Mouse (Mus musculus): ENCODE measurements at regions not wholly inside any gene's neighbourhood (a gene's known extent, or its start where the extent isn't known, plus 50 kb on each side); places are given as distances from the start of the nearest gene placed in this dataset.

DNA sequence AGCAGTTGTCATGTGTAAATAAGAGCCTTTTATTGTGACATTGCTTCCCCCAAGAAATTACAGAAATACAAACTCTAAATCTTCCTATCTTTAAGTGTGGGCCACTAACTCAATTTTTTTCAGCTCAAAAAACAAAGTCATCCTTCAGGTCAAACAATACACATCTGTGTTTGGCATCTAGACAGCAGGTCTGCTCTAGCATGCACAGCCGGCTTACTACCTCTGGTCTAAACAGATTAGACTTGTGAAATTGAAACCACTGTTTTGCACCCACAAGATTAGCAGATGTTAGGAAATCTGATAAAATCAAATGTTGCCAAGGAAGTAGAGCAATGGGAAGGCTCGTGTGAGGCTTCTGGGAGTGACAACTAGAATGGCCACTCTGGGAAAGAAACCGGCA, 195.5 kb upstream of the Il12b start:
- DNase-seq (ENCODE audit: low spot score): no peak
- H3K9ac ChIP-seq (ENCODE audit: low read depth, low read length): no peak overlapping the region
- H3K27ac ChIP-seq (ENCODE audit: low read depth, low read length): no peak overlapping the region
- no peak overlapping the region for H3K4me3 ChIP-seq (ENCODE audit: low read depth, low read length)
- H3K9me3 ChIP-seq (ENCODE audit: control insufficient read depth, low read length): no peaks in the 10 kb centered on the region
- H3K4me1 ChIP-seq (replicated peaks; ENCODE audit: control insufficient read depth, insufficient read depth, low read length): no peaks in the 10 kb centered on the region
- ATAC-seq (ENCODE audit: low FRiP score): no peak
- no peaks in the 10 kb centered on the region for H3K27me3 ChIP-seq (ENCODE audit: control insufficient read depth, insufficient read depth, low read length)
- H3K4me2 ChIP-seq (replicated peaks; ENCODE audit: low read depth, low read length): no peak overlapping the region
- 79% methylated on average over 3 of the region's 3 CpGs for WGBS
- no peaks in the 10 kb centered on the region; the same call in 1 of the 2 replicates for H3K36me3 ChIP-seq (ENCODE audit: control insufficient read depth, insufficient read depth, low read length)

DNA sequence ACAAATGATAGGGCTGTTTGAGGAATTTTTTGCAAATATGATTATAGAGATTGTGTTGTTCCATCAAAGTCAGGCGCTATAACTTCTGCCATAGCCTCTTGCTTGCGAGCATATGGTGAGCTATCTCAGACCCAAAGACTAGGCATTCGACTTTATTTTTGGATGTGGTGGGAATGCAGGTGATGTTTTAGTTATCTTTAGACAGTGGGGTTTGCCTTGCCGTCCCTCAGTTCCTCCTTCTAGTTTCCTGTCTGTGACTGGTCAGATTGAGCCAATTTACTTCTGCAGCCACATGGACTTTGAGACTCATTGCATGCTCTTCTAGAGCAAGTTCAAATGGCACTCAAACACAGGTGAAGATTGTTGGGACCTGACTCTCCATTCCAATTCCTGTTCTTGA, 193.0 kb upstream of the Il12b start:
- ATAC-seq (ENCODE audit: low FRiP score): no peak
- DNase-seq (ENCODE audit: low spot score): no peak
- no peaks in the 10 kb centered on the region for H3K36me3 ChIP-seq (ENCODE audit: control insufficient read depth, insufficient read depth, low read length)
- no peaks in the 10 kb centered on the region for H3K27me3 ChIP-seq (ENCODE audit: control insufficient read depth, insufficient read depth, low read length)
- H3K4me1 ChIP-seq (replicated peaks; ENCODE audit: control insufficient read depth, insufficient read depth, low read length): no peaks in the 10 kb centered on the region
- H3K4me2 ChIP-seq (replicated peaks; ENCODE audit: low read depth, low read length): no peak overlapping the region
- H3K27ac ChIP-seq (ENCODE audit: low read depth, low read length): no peak overlapping the region
- WGBS: 92% methylated on average over 4 of the region's 4 CpGs
- no peak overlapping the region for H3K4me3 ChIP-seq (ENCODE audit: low read depth, low read length)
- no peaks in the 10 kb centered on the region for H3K9me3 ChIP-seq (ENCODE audit: control insufficient read depth, low read length)
- H3K9ac ChIP-seq (ENCODE audit: low read depth, low read length): no peak overlapping the region

- no peaks in the 10 kb centered on the region for H3K27me3 ChIP-seq (ENCODE audit: control insufficient read depth, insufficient read depth, low read length)
- no peak overlapping the region for H3K4me2 ChIP-seq (replicated peaks; ENCODE audit: low read depth, low read length)
- WGBS: 58% methylated on average over 9 of the region's 9 CpGs
- H3K4me3 ChIP-seq (ENCODE audit: low read depth, low read length): no peak overlapping the region
- no peak overlapping the region for H3K9ac ChIP-seq (ENCODE audit: low read depth, low read length)
- ATAC-seq (ENCODE audit: low FRiP score) (0 out of 2 replicates have a peak, but pooled peaks have one; percentile 35), DNase-seq (ENCODE audit: low spot score) (peak; percentile 51)
- H3K36me3 ChIP-seq (ENCODE audit: control insufficient read depth, insufficient read depth, low read length): no peaks in the 10 kb centered on the region
- H3K9me3 ChIP-seq (ENCODE audit: control insufficient read depth, low read length): no peaks in the 10 kb centered on the region
- H3K4me1 ChIP-seq (replicated peaks; ENCODE audit: control insufficient read depth, insufficient read depth, low read length): no peaks in the 10 kb centered on the region
- H3K27ac ChIP-seq (ENCODE audit: low read depth, low read length): no peak overlapping the region
Observed at GRCm38 (mm10) chr11:44211871-44212441, 187.9 kb upstream of the Il12b start.

GRCm38 (mm10) chr11:44214095-44214494, 185.8 kb upstream of the Il12b start:
- no peaks in the 10 kb centered on the region for H3K36me3 ChIP-seq (ENCODE audit: control insufficient read depth, insufficient read depth, low read length)
- H3K4me2 ChIP-seq (replicated peaks; ENCODE audit: low read depth, low read length): no peak overlapping the region
- H3K4me3 ChIP-seq (ENCODE audit: low read depth, low read length): no peak overlapping the region
- no peak overlapping the region for H3K27ac ChIP-seq (ENCODE audit: low read depth, low read length)
- H3K9me3 ChIP-seq (ENCODE audit: control insufficient read depth, low read length): no peaks in the 10 kb centered on the region
- no peaks in the 10 kb centered on the region for H3K4me1 ChIP-seq (replicated peaks; ENCODE audit: control insufficient read depth, insufficient read depth, low read length)
- no peak overlapping the region for H3K9ac ChIP-seq (ENCODE audit: low read depth, low read length)
- ATAC-seq (ENCODE audit: low FRiP score) (no peak), DNase-seq (ENCODE audit: low spot score) (no peak)
- no peaks in the 10 kb centered on the region for H3K27me3 ChIP-seq (ENCODE audit: control insufficient read depth, insufficient read depth, low read length)

DNA sequence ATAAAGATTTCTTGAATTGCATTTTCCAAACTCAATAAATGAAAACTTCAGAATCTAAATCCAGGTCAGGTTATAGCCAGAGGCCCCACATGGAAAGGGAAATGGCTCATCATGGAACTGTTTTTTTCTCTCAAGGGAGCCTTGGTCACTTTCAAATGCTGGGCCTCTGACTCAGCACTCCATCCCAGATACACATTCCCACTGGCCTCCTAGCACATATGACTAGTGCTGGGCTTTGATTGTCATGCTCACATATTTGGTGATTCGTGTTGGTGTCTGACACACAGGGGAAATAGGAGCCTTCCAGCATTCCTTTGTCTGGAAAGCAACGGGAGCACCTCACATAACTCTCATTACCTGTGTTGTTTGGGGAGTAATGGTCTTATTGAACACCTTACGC, 183.5 kb upstream of the Il12b start:
- WGBS: 91% methylated on average over 3 of the region's 3 CpGs
- DNase-seq (ENCODE audit: low spot score) (no peak), ATAC-seq (ENCODE audit: low FRiP score) (no peak)
- Histone ChIP-seq H3K27me3 (ENCODE audit: control insufficient read depth, insufficient read depth, low read length) (no peaks in the 10 kb centered on the region), H3K9ac (ENCODE audit: low read depth, low read length) (no peak overlapping the region), H3K4me1 (replicated peaks; ENCODE audit: control insufficient read depth, insufficient read depth, low read length) (no peaks in the 10 kb centered on the region), H3K4me3 (ENCODE audit: low read depth, low read length) (no peak overlapping the region), H3K4me2 (replicated peaks; ENCODE audit: low read depth, low read length) (no peak overlapping the region), H3K36me3 (ENCODE audit: control insufficient read depth, insufficient read depth, low read length) (no peaks in the 10 kb centered on the region), H3K9me3 (ENCODE audit: control insufficient read depth, low read length) (no peaks in the 10 kb centered on the region), H3K27ac (ENCODE audit: low read depth, low read length) (no peak overlapping the region)

- no peak for ATAC-seq (ENCODE audit: low FRiP score)
- Histone ChIP-seq H3K4me2 (replicated peaks; ENCODE audit: low read depth, low read length) (no peak overlapping the region), H3K9ac (ENCODE audit: low read depth, low read length) (no peak overlapping the region), H3K4me3 (ENCODE audit: low read depth, low read length) (no peak overlapping the region), H3K27me3 (ENCODE audit: control insufficient read depth, insufficient read depth, low read length) (no peaks in the 10 kb centered on the region), H3K9me3 (ENCODE audit: control insufficient read depth, low read length) (no peaks in the 10 kb centered on the region), H3K27ac (ENCODE audit: low read depth, low read length) (no peak overlapping the region), H3K36me3 (ENCODE audit: control insufficient read depth, insufficient read depth, low read length) (no peaks in the 10 kb centered on the region), H3K4me1 (replicated peaks; ENCODE audit: control insufficient read depth, insufficient read depth, low read length) (no peaks in the 10 kb centered on the region)
- 60% methylated on average over 3 of the region's 3 CpGs for WGBS
- DNase-seq (ENCODE audit: low spot score): no peak
Observed at GRCm38 (mm10) chr11:44219971-44220370, 179.9 kb upstream of the Il12b start.

DNA sequence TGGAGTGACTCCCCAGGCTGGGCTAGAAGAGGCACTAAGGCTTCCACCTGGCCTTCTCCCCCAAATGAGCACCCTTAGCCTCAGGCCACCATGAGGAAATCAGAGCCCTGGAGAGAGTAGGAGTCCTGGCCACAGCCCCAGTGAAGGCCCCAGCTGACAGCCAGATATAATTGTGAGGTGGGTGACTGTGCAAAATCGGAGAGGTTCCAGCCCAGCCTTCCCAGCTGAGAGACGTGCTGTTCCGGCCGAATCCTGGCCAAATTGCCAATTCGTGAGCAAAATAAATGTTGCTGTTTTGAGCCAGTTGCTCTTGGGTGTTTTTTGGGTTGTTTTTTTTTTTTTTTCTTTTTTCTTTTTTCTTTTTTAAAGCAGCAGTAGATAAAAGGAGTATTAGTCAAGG, 169.9 kb upstream of the Il12b start:
- Histone ChIP-seq H3K9ac (ENCODE audit: low read depth, low read length) (no peak overlapping the region), H3K27ac (ENCODE audit: low read depth, low read length) (no peak overlapping the region), H3K4me1 (replicated peaks; ENCODE audit: control insufficient read depth, insufficient read depth, low read length) (no peaks in the 10 kb centered on the region), H3K36me3 (ENCODE audit: control insufficient read depth, insufficient read depth, low read length) (no peaks in the 10 kb centered on the region), H3K4me3 (ENCODE audit: low read depth, low read length) (no peak overlapping the region), H3K9me3 (ENCODE audit: control insufficient read depth, low read length) (no peaks in the 10 kb centered on the region), H3K4me2 (replicated peaks; ENCODE audit: low read depth, low read length) (no peak overlapping the region), H3K27me3 (ENCODE audit: control insufficient read depth, insufficient read depth, low read length) (no peaks in the 10 kb centered on the region)
- no peak for DNase-seq (ENCODE audit: low spot score)
- 90% methylated on average over 5 of the region's 5 CpGs for WGBS
- no peak for ATAC-seq (ENCODE audit: low FRiP score)

- Histone ChIP-seq H3K9ac (ENCODE audit: low read depth, low read length) (no peak overlapping the region), H3K9me3 (ENCODE audit: control insufficient read depth, low read length) (no peaks in the 10 kb centered on the region), H3K4me1 (replicated peaks; ENCODE audit: control insufficient read depth, insufficient read depth, low read length) (no peaks in the 10 kb centered on the region), H3K27me3 (ENCODE audit: control insufficient read depth, insufficient read depth, low read length) (no peaks in the 10 kb centered on the region), H3K36me3 (ENCODE audit: control insufficient read depth, insufficient read depth, low read length) (no peaks in the 10 kb centered on the region), H3K27ac (ENCODE audit: low read depth, low read length) (no peak overlapping the region), H3K4me2 (replicated peaks; ENCODE audit: low read depth, low read length) (no peak overlapping the region), H3K4me3 (ENCODE audit: low read depth, low read length) (no peak overlapping the region)
- DNase-seq (ENCODE audit: low spot score) (no peak), ATAC-seq (ENCODE audit: low FRiP score) (no peak)
Observed at GRCm38 (mm10) chr11:44235456-44235855, 164.4 kb upstream of the Il12b start.

GRCm38 (mm10) chr11:44238051-44238450, 161.8 kb upstream of the Il12b start:
- Histone ChIP-seq H3K4me2 (replicated peaks; ENCODE audit: low read depth, low read length) (no peak overlapping the region), H3K9ac (ENCODE audit: low read depth, low read length) (no peak overlapping the region), H3K4me1 (replicated peaks; ENCODE audit: control insufficient read depth, insufficient read depth, low read length) (no peaks in the 10 kb centered on the region), H3K27ac (ENCODE audit: low read depth, low read length) (no peak overlapping the region), H3K27me3 (ENCODE audit: control insufficient read depth, insufficient read depth, low read length) (no peaks in the 10 kb centered on the region), H3K4me3 (ENCODE audit: low read depth, low read length) (no peak overlapping the region), H3K9me3 (ENCODE audit: control insufficient read depth, low read length) (no peaks in the 10 kb centered on the region), H3K36me3 (ENCODE audit: control insufficient read depth, insufficient read depth, low read length) (no peaks in the 10 kb centered on the region)
- WGBS: 97% methylated on average over 4 of the region's 4 CpGs
- DNase-seq (ENCODE audit: low spot score): no peak
- ATAC-seq (ENCODE audit: low FRiP score): no peak
